Mouse (Mus musculus) thymus, adult 2 months (tissue): ENCODE measurements at regions not wholly inside any gene's neighbourhood (a gene's known extent, or its start where the extent isn't known, plus 50 kb on each side); places are given as distances from the start of the nearest gene placed in this dataset.

ENCODE experiments used
- CTCF ChIP-seq: fragments of 200-500 bp; IDR thresholded peaks from 2 replicates; pipeline ENCODE4 v1.5.1; 2012; ENCODE audit warnings: mild to moderate bottlenecking, control low read depth, low read length, moderate library complexity, borderline replicate concordance; ENCODE audit not compliant: control insufficient read depth, poor library complexity, insufficient read depth; ENCODE audit errors: extremely low read depth
- POLR2A ChIP-seq: fragments of 200-500 bp; IDR thresholded peaks from 2 replicates; pipeline ENCODE4 v1.6.1; 2012; ENCODE audit warnings: mild to moderate bottlenecking, low read length, control low read depth, moderate library complexity; ENCODE audit not compliant: control insufficient read depth, poor library complexity, insufficient read depth; ENCODE audit errors: extremely low read depth

DNA sequence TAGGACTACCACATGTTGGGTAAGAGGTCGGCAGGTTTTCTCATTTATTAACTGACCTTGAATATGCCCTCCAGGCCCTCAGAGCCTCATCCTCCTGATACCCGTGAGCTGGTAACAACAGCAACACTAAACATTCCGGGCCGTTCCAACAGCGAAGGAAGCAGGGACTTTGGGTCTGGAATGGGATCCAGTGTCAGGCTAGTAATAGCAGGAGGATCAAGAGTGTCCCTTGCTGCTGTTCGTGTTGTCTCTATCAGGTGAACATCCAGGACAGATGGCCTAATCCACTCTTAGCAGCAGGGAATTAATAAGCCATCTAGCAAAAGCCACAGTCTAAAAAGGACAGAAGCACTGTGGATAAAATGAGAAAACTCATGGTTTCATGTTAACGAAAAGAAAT, 106.7 kb downstream of the Cpeb2 start:
- no peak for TF ChIP-seq POLR2A
- no peak for TF ChIP-seq CTCF
